Mouse (Mus musculus) ES-E14 (cell line): ENCODE data around the gene Zkscan6.

ENCODE experiments used
- MAFK ChIP-seq: IDR thresholded peaks from 2 replicates; pipeline ENCODE4 v1.6.1; 2014; ENCODE audit warnings: mild to moderate bottlenecking, low read depth, low read length, inconsistent platforms; ENCODE audit not compliant: insufficient read depth
- ZNF384 ChIP-seq: IDR thresholded peaks from 2 replicates; pipeline ENCODE4 v1.6.1; 2012; ENCODE audit warnings: low read depth, low read length, inconsistent platforms

GRCm38 (mm10) chr11:65861476-65861875 is 54.5 kb downstream of the Zkscan6 start:
- no peak for TF ChIP-seq MAFK
- TF ChIP-seq ZNF384, result no peak
